Mouse (Mus musculus): ENCODE measurements at regions not wholly inside any gene's neighbourhood (a gene's known extent, or its start where the extent isn't known, plus 50 kb on each side); places are given as distances from the start of the nearest gene placed in this dataset.
A peak's percentile ranks its signal among the peaks of the same experiment; 100 is the strongest.

DNA sequence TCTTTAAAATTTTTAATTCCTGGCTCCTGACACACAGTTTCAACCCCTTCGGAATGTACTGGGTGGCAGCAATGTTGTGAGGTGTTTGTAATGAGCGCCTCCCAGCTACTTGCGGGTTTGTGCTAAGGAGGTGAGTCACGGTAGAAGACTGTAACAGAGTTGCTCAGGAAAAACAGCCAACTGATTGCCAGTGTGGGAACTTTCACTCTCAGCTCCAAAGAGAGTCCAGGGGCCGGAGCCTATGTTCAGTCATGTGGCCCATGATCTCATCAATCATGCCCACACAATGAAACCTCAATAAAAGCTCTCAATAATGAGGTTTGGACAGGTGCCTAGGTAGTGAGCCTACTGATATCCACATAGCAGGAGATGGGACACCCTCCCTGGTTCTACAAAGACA is 130.5 kb downstream of the Nectin1 start:
- TF ChIP-seq POLR2AphosphoS2 (IDR thresholded peaks at IDR 0.05; ENCODE audit: insufficient read length, low read depth) (no peak), POLR2A (IDR thresholded peaks at IDR 0.05; ENCODE audit: insufficient read length, low read depth) (no peak), E2F4 (IDR thresholded peaks at IDR 0.05; ENCODE audit: insufficient read depth) (no peak), TCF12 (IDR thresholded peaks at IDR 0.05; ENCODE audit: insufficient read depth, poor library complexity, severe bottlenecking) (no peak), MYOG (IDR thresholded peaks at IDR 0.05; ENCODE audit: control insufficient read depth in 1 of 3, insufficient read depth in 1 of 3, insufficient read length in 2 of 3, low read depth in 2 of 3) (no peak), MAX (IDR thresholded peaks at IDR 0.05; ENCODE audit: low read depth) (no peak), REST (IDR thresholded peaks at IDR 0.05; ENCODE audit: insufficient read depth, insufficient read length) (no peak), USF1 (IDR thresholded peaks at IDR 0.05; ENCODE audit: low read depth) (peak; percentile 89), CEBPB (IDR thresholded peaks at IDR 0.05; ENCODE audit: insufficient read depth, poor library complexity, severe bottlenecking) (no peak), MYOD1 (IDR thresholded peaks at IDR 0.05; ENCODE audit: control insufficient read depth in 1 of 3, insufficient read length in 2 of 3, low read depth in 2 of 3) (no peak), SRF (IDR thresholded peaks at IDR 0.05; ENCODE audit: control insufficient read depth, insufficient read length, low read depth) (no peak), TCF3 (IDR thresholded peaks at IDR 0.05; ENCODE audit: insufficient read length, low read depth) (no peak)
